Mouse (Mus musculus): Measurements from ENCODE around the gene Ppt2. TPM values are rescaled to one million over a fixed set of nuclear protein-coding genes. Genes with fewer than 3 reads are reported as not detected.

Gene Ppt2
- total RNA-seq, 2 experiments from 2014 or later, result 45.8 to 46.4 TPM

- no peak for DNase-seq (ENCODE audit: low spot score in 2 of 2)
- intact Hi-C loops (cut with DNase I), result no loop called here
Observed at GRCm38 (mm10) chr17:34623161-34623560, 5.1 kb downstream of the Ppt2 start.

GRCm38 (mm10) chr17:34621006-34621405 lies 7.3 kb downstream of the Ppt2 start:
- intact Hi-C loops (cut with DNase I), result no loop called here

GRCm38 (mm10) chr17:34618999-34619398 lies 9.3 kb downstream of the Ppt2 start:
- DNase-seq (ENCODE audit: low spot score in 2 of 2), result peak in 1 of 2 experiments; percentile 65

More at GRCm38 (mm10) chr17:34621006-34621405, 7.3 kb downstream of the Ppt2 start:
- DNase-seq (ENCODE audit: low spot score in 2 of 2), result no peak

GRCm38 (mm10) chr17:34615871-34616270 lies 12.4 kb downstream of the Ppt2 start, which contains the start of gene Egfl8:
TSS of gene Egfl8 (minus strand) at chr17:34615971.
- intact Hi-C loops (cut with DNase I), result no loop called here
- no peak for DNase-seq (ENCODE audit: low spot score in 2 of 2)

More at GRCm38 (mm10) chr17:34618999-34619398, 9.3 kb downstream of the Ppt2 start:
- intact Hi-C loops (cut with DNase I), result loop anchor here (2.0 kb wide), 1 partner anchor 178 kb away; no protein-coding TSS in a partner anchor

- DNase-seq (ENCODE audit: low spot score in 2 of 2), result peak in 1 of 2 experiments; percentile 53
- intact Hi-C loops (cut with DNase I), result no loop called here
Observed at GRCm38 (mm10) chr17:34613830-34614229, 14.5 kb downstream of the Ppt2 start.

GRCm38 (mm10) chr17:34613054-34613645 lies 15.2 kb downstream of the Ppt2 start:
- intact Hi-C loops (cut with DNase I), result no loop called here
- no peak for DNase-seq (ENCODE audit: low spot score in 2 of 2)

- intact Hi-C loops (cut with DNase I), result no loop called here
- DNase-seq (ENCODE audit: low spot score in 2 of 2), result no peak
Observed at GRCm38 (mm10) chr17:34611050-34611449, 17.3 kb downstream of the Ppt2 start.

GRCm38 (mm10) chr17:34607997-34608396 lies 20.3 kb downstream of the Ppt2 start:
- intact Hi-C loops (cut with DNase I), result no loop called here
- DNase-seq (ENCODE audit: low spot score in 2 of 2), result no peak

GRCm38 (mm10) chr17:34606186-34607039 lies 21.9 kb downstream of the Ppt2 start:
- intact Hi-C loops (cut with DNase I), result no loop called here
- DNase-seq (ENCODE audit: low spot score in 2 of 2), result no peak

GRCm38 (mm10) chr17:34605609-34606008 lies 22.7 kb downstream of the Ppt2 start:
- peak; percentile 99 for DNase-seq (ENCODE audit: low spot score in 2 of 2)
- intact Hi-C loops (cut with DNase I), result loop anchor here (1.0 kb wide), 1 partner anchor 23 kb away; the partner anchor contains the start of gene Ppt2

GRCm38 (mm10) chr17:34604511-34605237 lies 23.6 kb downstream of the Ppt2 start:
- intact Hi-C loops (cut with DNase I), result loop anchor here (1.0 kb wide), 1 partner anchor 24 kb away; the partner anchor contains the start of gene Ppt2
- peak in 1 of 2 experiments; percentile 20 for DNase-seq (ENCODE audit: low spot score in 2 of 2)

- DNase-seq (ENCODE audit: low spot score in 2 of 2), result peak; percentile 96 to 99
- intact Hi-C loops (cut with DNase I), result no loop called here
Observed at GRCm38 (mm10) chr17:34604061-34604508, 24.2 kb downstream of the Ppt2 start, which contains the start of gene Agpat1. TSS of gene Agpat1 (plus strand) at chr17:34604262.

- DNase-seq (ENCODE audit: low spot score in 2 of 2), result peak; percentile 99 to 100
- intact Hi-C loops (cut with DNase I), result no loop called here
Observed at GRCm38 (mm10) chr17:34603375-34604060, 24.8 kb downstream of the Ppt2 start, which contains the start of gene Rnf5. TSS of gene Rnf5 (minus strand) at chr17:34603690.

- intact Hi-C loops (cut with DNase I), result no loop called here
- DNase-seq (ENCODE audit: low spot score in 2 of 2), result no peak
Observed at GRCm38 (mm10) chr17:34601796-34602195, 26.5 kb downstream of the Ppt2 start.

GRCm38 (mm10) chr17:34599891-34600290 lies 28.4 kb downstream of the Ppt2 start:
- intact Hi-C loops (cut with DNase I), result no loop called here
- no peak for DNase-seq (ENCODE audit: low spot score in 2 of 2)

- DNase-seq (ENCODE audit: low spot score in 2 of 2), result no peak
- intact Hi-C loops (cut with DNase I), result no loop called here
Observed at GRCm38 (mm10) chr17:34597566-34598095, 30.7 kb downstream of the Ppt2 start, which contains the start of gene Ager. TSS of gene Ager (plus strand) at chr17:34597862.

GRCm38 (mm10) chr17:34596098-34596497 lies 32.2 kb downstream of the Ppt2 start:
- intact Hi-C loops (cut with DNase I), result no loop called here

GRCm38 (mm10) chr17:34593752-34594525 lies 34.4 kb downstream of the Ppt2 start:
- no peak for DNase-seq (ENCODE audit: low spot score in 2 of 2)
- intact Hi-C loops (cut with DNase I), result loop anchor here (5.0 kb wide), 1 partner anchor 33 kb away; the partner anchor contains the start of genes Ppt2 and Prrt1

More at GRCm38 (mm10) chr17:34596098-34596497, 32.2 kb downstream of the Ppt2 start:
- DNase-seq (ENCODE audit: low spot score in 2 of 2), result no peak

Measured in left cerebral cortex, postnatal 25 days (tissue).